Mouse (Mus musculus): ENCODE results near the gene Csf2rb. TPM values are rescaled to one million over a fixed set of nuclear protein-coding genes. Genes with fewer than 3 reads are reported as not detected.
"Not testable (repeated sequence)": the region's sequence is repeated elsewhere in the genome, so short reads cannot be mapped to it uniquely, and the experiment has no call there.

The Csf2rb gene
- total and polyA plus RNA-seq, 3 experiments, result 1.6 to 2.8 (median 2.2) TPM

- 50% methylated on average over 1 of the region's 1 CpGs for WGBS
- H3K9ac ChIP-seq (ENCODE audit: low read depth, low read length), result no peak overlapping the region
- intact Hi-C loops (cut with DNase I), result loop anchor here (5.0 kb wide), 1 partner anchor 44 kb away; no protein-coding TSS in a partner anchor
- H3K27ac ChIP-seq, result no peak overlapping the region
- DNase-seq, result no peak
- H3K27me3 ChIP-seq (ENCODE audit: control insufficient read depth, insufficient read depth, low read length), result no peaks in the 10 kb centered on the region
- H3K36me3 ChIP-seq (ENCODE audit: control insufficient read depth, insufficient read depth, low read length), result no peaks in the 10 kb centered on the region; the same call in 1 of the 2 replicates
- peaks cover 9% of the 10 kb centered on the region for H3K4me1 ChIP-seq (ENCODE audit: control insufficient read depth, insufficient read depth, low read length)
- TF ChIP-seq CTCF (IDR thresholded peaks at IDR 0.05), result no peak
- TF ChIP-seq EP300 (IDR thresholded peaks at IDR 0.05; ENCODE audit: insufficient read depth, low read depth, low read length), result no peak
- TF ChIP-seq POLR2A (IDR thresholded peaks at IDR 0.05; ENCODE audit: insufficient read depth, low read depth, low read length), result no peak
- H3K79me2 ChIP-seq (replicated peaks; ENCODE audit: control insufficient read depth, insufficient read depth, low read length), result no peaks in the 10 kb centered on the region
- no peak overlapping the region for H3K4me3 ChIP-seq
These were observed 2.2 kb upstream of the Csf2rb start for GRCm38 (mm10) chr15:78323366-78323765.

- no peak overlapping the region for H3K27ac ChIP-seq
- no peaks in the 10 kb centered on the region for H3K79me2 ChIP-seq (replicated peaks; ENCODE audit: control insufficient read depth, insufficient read depth, low read length)
- peaks cover 9% of the 10 kb centered on the region for H3K4me1 ChIP-seq (ENCODE audit: control insufficient read depth, insufficient read depth, low read length)
- intact Hi-C loops (cut with DNase I), result loop anchor here (5.0 kb wide), 1 partner anchor 43 kb away; no protein-coding TSS in a partner anchor
- no peak overlapping the region for H3K9ac ChIP-seq (ENCODE audit: low read depth, low read length)
- no peak for TF ChIP-seq EP300 (IDR thresholded peaks at IDR 0.05; ENCODE audit: insufficient read depth, low read depth, low read length)
- no peak for TF ChIP-seq CTCF (IDR thresholded peaks at IDR 0.05)
- no peak for TF ChIP-seq POLR2A (IDR thresholded peaks at IDR 0.05; ENCODE audit: insufficient read depth, low read depth, low read length)
- 87% methylated on average over 2 of the region's 2 CpGs for WGBS
- H3K4me3 ChIP-seq, result no peak overlapping the region
- H3K27me3 ChIP-seq (ENCODE audit: control insufficient read depth, insufficient read depth, low read length), result no peaks in the 10 kb centered on the region
- H3K36me3 ChIP-seq (ENCODE audit: control insufficient read depth, insufficient read depth, low read length), result no peaks in the 10 kb centered on the region; the same call in 1 of the 2 replicates
- no peak for DNase-seq
These were observed 1.3 kb upstream of the Csf2rb start for GRCm38 (mm10) chr15:78324294-78324693.

GRCm38 (mm10) chr15:78326747-78327146, 1.2 kb downstream of the Csf2rb start:
- Histone ChIP-seq H3K9ac (ENCODE audit: low read depth, low read length) (no peak overlapping the region), H3K4me1 (ENCODE audit: control insufficient read depth, insufficient read depth, low read length) (no peaks in the 10 kb centered on the region), H3K36me3 (ENCODE audit: control insufficient read depth, insufficient read depth, low read length) (no peaks in the 10 kb centered on the region), H3K27me3 (ENCODE audit: control insufficient read depth, insufficient read depth, low read length) (no peaks in the 10 kb centered on the region), H3K27ac (no peak overlapping the region), H3K4me3 (no peak overlapping the region), H3K79me2 (replicated peaks; ENCODE audit: control insufficient read depth, insufficient read depth, low read length) (no peaks in the 10 kb centered on the region)
- TF ChIP-seq CTCF (IDR thresholded peaks at IDR 0.05) (no peak), EP300 (IDR thresholded peaks at IDR 0.05; ENCODE audit: insufficient read depth, low read depth, low read length) (no peak), POLR2A (IDR thresholded peaks at IDR 0.05; ENCODE audit: insufficient read depth, low read depth, low read length) (no peak)
- DNase-seq, result no peak
- WGBS, result 85% methylated on average over 10 of the region's 10 CpGs
- intact Hi-C loops (cut with DNase I), result no loop called here

- H3K4me1 ChIP-seq (ENCODE audit: control insufficient read depth, insufficient read depth, low read length); H3K4me3 ChIP-seq; H3K27me3 ChIP-seq (ENCODE audit: control insufficient read depth, insufficient read depth, low read length); H3K9ac ChIP-seq (ENCODE audit: low read depth, low read length); H3K27ac ChIP-seq; H3K36me3 ChIP-seq (ENCODE audit: control insufficient read depth, insufficient read depth, low read length); H3K79me2 ChIP-seq (replicated peaks; ENCODE audit: control insufficient read depth, insufficient read depth, low read length); DNase-seq; intact Hi-C loops (cut with DNase I): not testable (repeated sequence)
- 91% methylated on average over 6 of the region's 6 CpGs for WGBS
These were observed 2.3 kb downstream of the Csf2rb start for GRCm38 (mm10) chr15:78327753-78328341.

- no peak for DNase-seq
- Histone ChIP-seq H3K36me3 (ENCODE audit: control insufficient read depth, insufficient read depth, low read length) (no peaks in the 10 kb centered on the region), H3K4me1 (ENCODE audit: control insufficient read depth, insufficient read depth, low read length) (no peaks in the 10 kb centered on the region), H3K27me3 (ENCODE audit: control insufficient read depth, insufficient read depth, low read length) (no peaks in the 10 kb centered on the region), H3K79me2 (replicated peaks; ENCODE audit: control insufficient read depth, insufficient read depth, low read length) (no peaks in the 10 kb centered on the region), H3K4me3 (no peak overlapping the region), H3K27ac (no peak overlapping the region), H3K9ac (ENCODE audit: low read depth, low read length) (no peak overlapping the region)
- WGBS, result 87% methylated on average over 3 of the region's 3 CpGs
- TF ChIP-seq EP300 (IDR thresholded peaks at IDR 0.05; ENCODE audit: insufficient read depth, low read depth, low read length) (no peak), CTCF (IDR thresholded peaks at IDR 0.05) (no peak), POLR2A (IDR thresholded peaks at IDR 0.05; ENCODE audit: insufficient read depth, low read depth, low read length) (no peak)
- intact Hi-C loops (cut with DNase I), result no loop called here
These were observed 3.1 kb downstream of the Csf2rb start for GRCm38 (mm10) chr15:78328520-78329097.

GRCm38 (mm10) chr15:78329972-78330371, 4.4 kb downstream of the Csf2rb start:
- WGBS, result 62% methylated on average over 6 of the region's 6 CpGs
- DNase-seq; H3K27me3 ChIP-seq (ENCODE audit: control insufficient read depth, insufficient read depth, low read length); H3K79me2 ChIP-seq (replicated peaks; ENCODE audit: control insufficient read depth, insufficient read depth, low read length); H3K27ac ChIP-seq; intact Hi-C loops (cut with DNase I); H3K4me1 ChIP-seq (ENCODE audit: control insufficient read depth, insufficient read depth, low read length); H3K9ac ChIP-seq (ENCODE audit: low read depth, low read length); H3K4me3 ChIP-seq; H3K36me3 ChIP-seq (ENCODE audit: control insufficient read depth, insufficient read depth, low read length): not testable (repeated sequence)
